Mouse (Mus musculus) erythroblast, embryonic 14.5 days (primary cell): Measurements from ENCODE around the gene Prss16. TPM values are rescaled to one million over a fixed set of nuclear protein-coding genes. Genes with fewer than 3 reads are reported as not detected.

Experiments used
- H3K27me3 ChIP-seq: 2 replicates; pipeline ENCODE4 v1.6.1; 2012; ENCODE audit warnings: inconsistent platforms; ENCODE audit not compliant: control insufficient read depth
- H3K36me3 ChIP-seq: 2 replicates; pipeline ENCODE4 v1.6.1; 2012; ENCODE audit warnings: mild to moderate bottlenecking, inconsistent platforms; ENCODE audit not compliant: control insufficient read depth
- H3K4me1 ChIP-seq: 2 replicates; pipeline ENCODE4 v1.6.1; 2012; ENCODE audit warnings: inconsistent platforms; ENCODE audit not compliant: control insufficient read depth
- H3K4me3 ChIP-seq: replicated peaks from 2 replicates; pipeline ENCODE3; 2012; ENCODE audit warnings: moderate library complexity, mild to moderate bottlenecking, inconsistent platforms
- H3K9me3 ChIP-seq: 2 replicates; pipeline ENCODE4 v1.6.1; 2012; ENCODE audit warnings: low read length, inconsistent platforms, mixed read lengths; ENCODE audit not compliant: control insufficient read depth
- GATA1 ChIP-seq: IDR thresholded peaks from 2 replicates; pipeline ENCODE4 v1.6.1; 2012; ENCODE audit warnings: low read length, inconsistent platforms, mixed read lengths
- TAL1 ChIP-seq: IDR thresholded peaks from 3 replicates; pipeline ENCODE4 v1.6.1; 2012; ENCODE audit warnings: low read length, inconsistent platforms, mixed read lengths
- polyA plus RNA-seq: library from polyadenylated mRNA; stranded (reverse); fragments of >175 nt; gene quantifications from 2 replicates; pipeline ENCODE4 v1.2.3, GENCODE M21; 2012

The Prss16 gene
- polyA plus RNA-seq = not detected in 2 replicates

DNA sequence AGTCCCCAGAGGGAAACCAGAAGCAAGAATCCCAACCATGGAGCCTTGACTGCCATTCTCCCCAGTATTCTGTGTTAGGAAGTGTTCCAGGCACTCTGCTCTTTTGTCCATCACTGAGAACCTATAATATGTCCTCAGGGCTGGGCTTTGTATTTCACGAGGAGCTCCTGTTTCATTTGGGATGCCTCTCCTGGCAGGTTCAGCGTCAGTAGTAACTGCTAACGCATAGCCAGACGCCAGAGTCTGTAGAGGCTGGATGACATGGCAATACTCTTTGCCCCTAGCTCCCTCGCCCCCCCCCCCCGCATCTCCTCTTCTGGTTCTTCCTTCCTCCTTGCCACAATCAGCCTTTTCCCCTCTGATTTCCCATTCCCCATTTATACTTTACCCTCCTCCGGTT is at the start of gene Prss16:
Prss16 (minus strand) TSS at position 101 of the 400 bp plus-strand sequence.
- TF ChIP-seq TAL1 (no peak), GATA1 (no peak)
- H3K4me1 ChIP-seq = peaks cover 27% of the 10 kb centered on the region
- no peaks in the 10 kb centered on the region; the same call in 1 of the 2 replicates for H3K9me3 ChIP-seq
- H3K27me3 ChIP-seq = peaks cover 99% of the 10 kb centered on the region
- no peak within 1 kb of the TSS for H3K4me3 ChIP-seq
- H3K36me3 ChIP-seq = no peaks in the 10 kb centered on the region

GRCm38 (mm10) chr13:22053754-22054153 is 44.2 kb upstream of the Prss16 start:
- TF ChIP-seq GATA1 (no peak), TAL1 (no peak)
- H3K36me3 ChIP-seq = no peaks in the 10 kb centered on the region
- no peak overlapping the region for H3K4me3 ChIP-seq
- peaks cover 29% of the 10 kb centered on the region for H3K4me1 ChIP-seq
- peaks cover 2% of the 10 kb centered on the region; the same call in 1 of the 2 replicates for H3K27me3 ChIP-seq
- H3K9me3 ChIP-seq = no peaks in the 10 kb centered on the region

DNA sequence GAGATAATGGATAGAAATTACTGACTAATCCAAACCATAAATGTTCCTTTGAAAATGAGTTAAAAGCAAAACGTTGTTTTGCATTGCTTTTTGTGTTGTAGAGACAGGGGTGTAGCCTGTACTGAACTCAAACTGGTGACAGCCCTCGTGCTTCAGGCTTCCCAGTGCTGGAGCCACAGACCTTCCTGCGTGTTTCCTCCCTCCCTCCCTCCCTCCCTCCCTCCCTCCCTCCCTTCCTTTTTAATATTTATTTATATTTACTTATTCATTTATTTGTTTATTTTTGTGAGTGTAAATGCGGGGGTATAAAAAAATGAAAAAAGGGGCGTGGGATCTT is 41.9 kb upstream of the Prss16 start:
- Histone ChIP-seq H3K9me3 (no peaks in the 10 kb centered on the region), H3K4me3 (peak overlapping the region; percentile 69), H3K27me3 (peaks cover 2% of the 10 kb centered on the region; the same call in 1 of the 2 replicates), H3K4me1 (peaks cover 39% of the 10 kb centered on the region), H3K36me3 (no peaks in the 10 kb centered on the region)
- TF ChIP-seq GATA1 (no peak), TAL1 (no peak)

- H3K27me3 ChIP-seq = peaks cover 2% of the 10 kb centered on the region; the same call in 1 of the 2 replicates
- H3K36me3 ChIP-seq = no peaks in the 10 kb centered on the region
- TF ChIP-seq TAL1 (no peak), GATA1 (no peak)
- H3K9me3 ChIP-seq = no peaks in the 10 kb centered on the region
- H3K4me1 ChIP-seq = peaks cover 44% of the 10 kb centered on the region
- peak overlapping the region; percentile 69 for H3K4me3 ChIP-seq
Measured at GRCm38 (mm10) chr13:22050591-22051522, 41.3 kb upstream of the Prss16 start.

- TF ChIP-seq TAL1 = no peak
- TF ChIP-seq GATA1 = no peak
- Histone ChIP-seq H3K9me3 (no peaks in the 10 kb centered on the region), H3K36me3 (no peaks in the 10 kb centered on the region), H3K27me3 (0 out of 2 replicates have a peak, but pooled peaks cover 2% of the 10 kb centered on the region), H3K4me1 (peaks cover 54% of the 10 kb centered on the region), H3K4me3 (peak overlapping the region; percentile 69)
Measured at GRCm38 (mm10) chr13:22049737-22050440, 40.3 kb upstream of the Prss16 start.

DNA sequence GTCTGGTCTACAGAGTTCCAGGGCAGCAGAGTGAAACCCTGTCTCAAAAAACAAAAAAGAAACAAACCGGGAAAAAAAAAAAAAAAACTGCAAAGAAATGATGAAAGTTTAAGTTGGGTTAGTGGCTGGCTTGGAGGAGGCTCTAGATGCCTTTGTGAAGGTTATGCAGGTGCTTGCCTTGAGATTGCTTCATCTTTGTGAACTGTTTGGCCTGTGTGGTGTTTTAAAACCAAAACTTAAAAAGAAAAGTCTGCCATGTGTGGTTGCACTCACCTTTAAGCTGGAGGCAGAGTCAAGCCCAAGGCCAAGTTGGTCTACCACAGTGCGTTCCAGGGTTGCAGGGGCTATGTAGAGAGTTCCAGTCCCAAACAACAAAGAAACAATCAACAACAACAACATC is 39.5 kb upstream of the Prss16 start:
- peaks cover 61% of the 10 kb centered on the region for H3K4me1 ChIP-seq
- H3K27me3 ChIP-seq = 0 out of 2 replicates have a peak, but pooled peaks cover 2% of the 10 kb centered on the region
- no peak overlapping the region for H3K4me3 ChIP-seq
- no peak for TF ChIP-seq GATA1
- TF ChIP-seq TAL1 = no peak
- H3K9me3 ChIP-seq = no peaks in the 10 kb centered on the region
- no peaks in the 10 kb centered on the region for H3K36me3 ChIP-seq

DNA sequence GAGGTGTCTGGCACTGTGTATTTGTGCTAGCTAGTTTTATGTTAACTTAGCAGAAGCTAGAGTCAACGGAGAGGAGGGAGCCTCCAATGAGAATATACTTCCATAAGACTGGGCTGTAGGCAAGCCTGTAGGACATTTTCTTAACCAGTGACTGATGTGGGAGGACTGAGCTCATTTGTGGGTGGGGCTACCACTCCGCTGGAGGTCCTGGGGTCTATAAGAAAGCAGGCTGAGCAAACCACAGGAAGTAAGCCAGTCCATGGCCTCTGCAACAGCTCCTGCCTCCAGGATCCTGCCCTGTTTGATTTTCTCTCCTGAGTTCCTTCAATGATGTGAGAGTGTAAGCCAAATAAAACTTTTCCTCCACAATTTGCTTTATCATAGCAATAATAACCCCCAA is 35.8 kb upstream of the Prss16 start:
- H3K36me3 ChIP-seq = no peaks in the 10 kb centered on the region
- TF ChIP-seq TAL1 = no peak
- TF ChIP-seq GATA1 = no peak
- H3K4me1 ChIP-seq = peaks cover 67% of the 10 kb centered on the region
- H3K4me3 ChIP-seq = peak overlapping the region; percentile 69
- no peaks in the 10 kb centered on the region for H3K27me3 ChIP-seq
- no peaks in the 10 kb centered on the region for H3K9me3 ChIP-seq

DNA sequence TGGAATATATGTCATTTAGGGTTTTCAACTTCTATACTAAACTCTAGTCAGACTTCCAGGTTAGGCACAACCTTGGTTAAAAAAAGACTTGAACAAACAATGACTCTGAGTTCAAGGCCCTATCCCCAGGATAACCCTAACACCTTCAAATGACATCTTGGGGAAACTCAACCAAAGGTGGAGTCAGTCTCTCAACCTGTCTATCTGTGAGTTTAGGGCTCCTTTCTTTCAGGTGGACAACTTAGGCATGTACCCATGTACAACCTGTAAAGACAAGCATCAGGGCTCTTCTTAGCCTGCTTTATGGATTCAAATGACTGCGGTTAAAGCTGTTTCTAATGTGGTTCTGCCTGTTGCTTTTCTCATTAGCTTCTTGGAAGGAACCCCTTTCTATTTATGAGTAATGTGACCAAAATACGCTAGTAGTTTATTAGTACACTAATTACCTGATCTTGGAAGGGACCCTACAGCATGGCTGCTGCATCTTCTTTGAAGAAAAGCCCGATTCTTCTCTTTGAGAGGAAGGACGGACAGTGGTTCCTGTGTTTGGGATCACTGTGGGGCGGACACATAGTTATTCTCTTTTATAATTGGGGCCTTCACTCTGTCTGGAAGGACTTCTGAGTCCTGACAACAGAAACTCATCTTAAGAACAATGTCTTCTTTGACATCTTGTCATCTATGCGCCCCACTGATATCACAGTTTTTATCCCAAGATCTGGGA is 35.1 kb upstream of the Prss16 start:
- H3K36me3 ChIP-seq = no peaks in the 10 kb centered on the region
- peaks cover 67% of the 10 kb centered on the region for H3K4me1 ChIP-seq
- no peaks in the 10 kb centered on the region for H3K27me3 ChIP-seq
- peak overlapping the region; percentile 69 for H3K4me3 ChIP-seq
- no peak for TF ChIP-seq GATA1
- TF ChIP-seq TAL1 = no peak
- no peaks in the 10 kb centered on the region for H3K9me3 ChIP-seq
